Mouse (Mus musculus): ENCODE data around the gene Ccr1l1.

The Ccr1l1 gene

GRCm38 (mm10) chr9:123928759-123929246 is 49.4 kb downstream of the Ccr1l1 start:
- DNase-seq (ENCODE audit: low spot score in 2 of 2), result no peak

GRCm38 (mm10) chr9:123928118-123928758 is 50.0 kb downstream of the Ccr1l1 start:
- DNase-seq (ENCODE audit: low spot score in 2 of 2), result no peak

GRCm38 (mm10) chr9:123927281-123927960 is 50.8 kb downstream of the Ccr1l1 start:
- no peak for DNase-seq (ENCODE audit: low spot score in 2 of 2)

Measured in frontal cortex, postnatal 36 days (tissue).